8 mouse cellular contexts compared by ENCODE assay signal in genomic region chr11:4095171-4096053, GRCm38 (mm10). TPM values are rescaled to one million over a fixed set of nuclear protein-coding genes. Genes with fewer than 3 reads are reported as not detected.
DNase-seq lines count a peak whose midpoint lies in the region; ATAC-seq and TF ChIP-seq lines count a peak whose summit lies in the region.

Gene Mtfp1 (minus strand): TSS chr11:4095445.

- H3K9me3 ChIP-seq in ES-E14 (ENCODE audit: control insufficient read depth, insufficient read depth, low read depth, low read length), result no peaks in the 10 kb centered on the region
- no peaks in the 10 kb centered on the region for H3K9me3 ChIP-seq in forebrain, embryonic 13.5 days (replicated peaks)
- no peaks in the 10 kb centered on the region for H3K9me3 ChIP-seq in lung, embryonic 16.5 days (ENCODE audit: control insufficient read depth, low read length)

- H3K4me1 ChIP-seq in ES-E14 (ENCODE audit: control insufficient read depth in 2 of 2, insufficient read depth in 2 of 2, low read length in 2 of 2, poor library complexity in 1 of 2), result peaks cover 4 to 5% of the 10 kb centered on the region in 2 experiments; a peak in 2 of 4 replicates
- H3K4me1 ChIP-seq in forebrain, embryonic 13.5 days, result peaks cover 29% of the 10 kb centered on the region
- peaks cover 19% of the 10 kb centered on the region for H3K4me1 ChIP-seq in lung, embryonic 16.5 days (replicated peaks; ENCODE audit: control insufficient read depth, insufficient read depth, low read length)

- no peaks in the 10 kb centered on the region for H3K27me3 ChIP-seq in forebrain, embryonic 13.5 days
- no peaks in the 10 kb centered on the region for H3K27me3 ChIP-seq in lung, embryonic 16.5 days (ENCODE audit: control insufficient read depth, insufficient read depth, low read depth, low read length)

- H3K36me3 ChIP-seq in ES-E14 (ENCODE audit: control insufficient read depth, insufficient read depth, low read length, poor library complexity, severe bottlenecking), result peaks cover 14% of the 10 kb centered on the region; the same call in 1 of the 2 replicates
- peaks cover 8% of the 10 kb centered on the region; the same call in 1 of the 2 replicates for H3K36me3 ChIP-seq in forebrain, embryonic 13.5 days (ENCODE audit: poor library complexity, severe bottlenecking)
- H3K36me3 ChIP-seq in lung, embryonic 16.5 days (ENCODE audit: control insufficient read depth, insufficient read depth, low read length), result peaks cover 12% of the 10 kb centered on the region

- no peak for ATAC-seq in forebrain, embryonic 13.5 days
- peak in 1 of 2 experiments; percentile 14; a peak in 1 of 4 replicates for ATAC-seq in hematopoietic stem cell, adult 5-6 weeks (replicated peaks in 1 of 2; ENCODE audit: insufficient read depth in 1 of 2, low FRiP score in 2 of 2, low TSS enrichment in 1 of 2, low read depth in 1 of 2, poor library complexity in 2 of 2, severe bottlenecking in 2 of 2)
- peak; percentile 26; the same call in 1 of the 2 replicates for ATAC-seq in lung, embryonic 16.5 days (ENCODE audit: low read depth)

- H3K4me3 ChIP-seq in ES-E14 (ENCODE audit: insufficient read depth in 1 of 2, low read depth in 1 of 2, low read length in 2 of 2, poor library complexity in 1 of 2, severe bottlenecking in 1 of 2), result peak within 1 kb of the TSS; percentile 78 to 92
- peak within 1 kb of the TSS; percentile 53 for H3K4me3 ChIP-seq in forebrain, embryonic 13.5 days
- H3K4me3 ChIP-seq in lung, embryonic 16.5 days (ENCODE audit: low read length), result peak within 1 kb of the TSS; percentile 62

- 8% methylated on average over 31 of the region's 34 CpGs for WGBS in forebrain, embryonic 13.5 days
- WGBS in lung, embryonic 16.5 days, result 6% methylated on average over 32 of the region's 34 CpGs

- H3K4me2 ChIP-seq in forebrain, embryonic 13.5 days, result peak within 1 kb of the TSS; percentile 82
- H3K4me2 ChIP-seq in lung, embryonic 16.5 days (ENCODE audit: low read depth, low read length), result peak within 1 kb of the TSS; percentile 81

- peak within 1 kb of the TSS; percentile 74; the same call in 1 of the 2 replicates for H3K27ac ChIP-seq in ES-E14 (ENCODE audit: insufficient read depth, low read depth, low read length, poor library complexity, severe bottlenecking)
- H3K27ac ChIP-seq in forebrain, embryonic 13.5 days, result peak within 1 kb of the TSS; percentile 78
- H3K27ac ChIP-seq in lung, embryonic 16.5 days (ENCODE audit: low read length), result peak within 1 kb of the TSS; percentile 72

- DNase-seq in ES-E14 (ENCODE audit: low read depth, low spot score), result peak; percentile 20
- peak; percentile 41 for DNase-seq in c-Kit-positive CD71-negative TER-119-negative erythroid progenitor cells, embryonic 14.5 days (ENCODE audit: low read depth)
- DNase-seq in layer of hippocampus, adult 8-10 months (ENCODE audit: low spot score in 2 of 2), result peak in 1 of 2 experiments; percentile 75
- DNase-seq in ovary, postnatal 36 days (ENCODE audit: low spot score), result peak; percentile 68
- DNase-seq in thymus, postnatal 14 days, result peak; percentile 75

- H3K9ac ChIP-seq in ES-E14 (ENCODE audit: insufficient read depth, low read depth, low read length, poor library complexity, severe bottlenecking), result peak within 1 kb of the TSS; percentile 83
- peak within 1 kb of the TSS; percentile 64 for H3K9ac ChIP-seq in forebrain, embryonic 13.5 days
- H3K9ac ChIP-seq in lung, embryonic 16.5 days (ENCODE audit: low read length), result peak within 1 kb of the TSS; percentile 74

- in situ Hi-C loops in ES-E14 (cut with MboI; ENCODE audit: low sequenced_read_pairs in 2 of 2, unreplicated experiment in 2 of 2), result no loop called here

TF ChIP-seq in ES-E14, 5 proteins besides CTCF, POLR2A, EP300 and RAD21:
- no peak for TF ChIP-seq ZC3H11A (IDR thresholded peaks at IDR 0.05; ENCODE audit: borderline replicate concordance, low read depth, low read length)
- TF ChIP-seq MAFK (IDR thresholded peaks at IDR 0.05; ENCODE audit: insufficient read depth, low read depth, low read length), result no peak
- no peak for TF ChIP-seq CHD2 (IDR thresholded peaks at IDR 0.05; ENCODE audit: low read depth, low read length)
- no peak for TF ChIP-seq ZNF384 (IDR thresholded peaks at IDR 0.05; ENCODE audit: low read depth, low read length)
- no peak for TF ChIP-seq HCFC1 (IDR thresholded peaks at IDR 0.05; ENCODE audit: borderline replicate concordance, insufficient read depth, low read length)

RNA-seq across cellular contexts. Expression of gene Mtfp1, which starts in this region (rescaled TPM):
- total RNA-seq in ES-E14 (2012; rRNA removed), result 12.7 and 20.5 TPM in 2 replicates
- 7.0 and 7.5 TPM in 2 replicates for polyA plus RNA-seq in forebrain, embryonic 13.5 days (2015; fragmentation: Nextera tagmentation; extraction: Ambion mirVana)
- total RNA-seq in hematopoietic stem cell, adult 5-6 weeks (2017), result 5.5 and 15.3 TPM in 2 replicates
- 100 to 1,000 TPM in 2 of 4 experiments, 10 to 100 TPM in 2; 93.7 to 108 (median 102) TPM for total RNA-seq in layer of hippocampus, adult 8-10 months (2022)
- 9.5 and 9.6 TPM in 2 replicates for polyA plus RNA-seq in lung, embryonic 16.5 days (2015; fragmentation: Nextera tagmentation; extraction: Ambion mirVana)
